Comparison of ENCODE assay signal across 1 mouse cellular context in the genomic region with DNA sequence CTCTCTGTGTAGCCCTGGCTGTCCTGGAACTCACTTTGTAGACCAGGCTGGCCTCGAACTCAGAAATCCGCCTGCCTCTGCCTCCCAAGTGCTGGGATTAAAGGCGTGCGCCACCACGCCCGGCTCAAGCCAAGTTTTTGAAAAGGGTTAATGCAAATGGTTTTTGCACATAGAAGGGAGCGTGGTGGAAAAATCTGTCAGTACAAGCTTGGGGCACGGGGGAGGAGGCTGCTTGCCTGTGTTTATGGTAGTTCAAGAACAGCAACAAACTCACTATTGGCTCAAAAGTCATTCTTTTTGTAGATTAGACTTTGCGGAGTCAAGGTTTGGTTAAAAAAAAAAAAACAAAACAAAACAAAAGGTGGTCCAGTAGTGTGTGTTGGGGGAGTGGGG.
TF ChIP-seq lines count a peak whose summit lies in the region.

No protein-coding gene starts in this region.

TF ChIP-seq in ES-E14, 5 proteins besides CTCF, POLR2A, EP300 and RAD21:
- peak; percentile 2; the same call in 1 of the 2 replicates for TF ChIP-seq ZNF384 (IDR thresholded peaks at IDR 0.05; ENCODE audit: low read depth, low read length)
